Mouse (Mus musculus): ENCODE data around the gene H2-Aa.

GRCm38 (mm10) chr17:34281836-34282235 is 5.8 kb downstream of the H2-Aa start:
- TF ChIP-seq CTCF (IDR thresholded peaks at IDR 0.05; ENCODE audit: low read depth) (no peak), EP300 (IDR thresholded peaks at IDR 0.05; ENCODE audit: low read depth) (no peak)

Measured in heart, postnatal 0 days (tissue).